Mouse (Mus musculus) thymus, adult 18-20 months (tissue): Measurements from ENCODE around the gene Dst.
"Not testable (repeated sequence)": the region's sequence is repeated elsewhere in the genome, so short reads cannot be mapped to it uniquely, and the experiment has no call there.

Experiments used
- DNase-seq, 2 experiments: peaks; one replicate each; pipeline ENCODE4 v3.0.0; 2022; ENCODE audit warnings: mixed read lengths in 2 of 2

The Dst gene

GRCm38 (mm10) chr1:34308841-34309240 lies 400.8 kb downstream of the Dst start:
- DNase-seq, result not testable (repeated sequence)

- DNase-seq, result no peak
Measured at GRCm38 (mm10) chr1:34309396-34309795, 401.4 kb downstream of the Dst start.

GRCm38 (mm10) chr1:34310532-34311250 lies 402.7 kb downstream of the Dst start:
- no peak for DNase-seq

GRCm38 (mm10) chr1:34312806-34313205 lies 404.8 kb downstream of the Dst start:
- DNase-seq, result no peak

GRCm38 (mm10) chr1:34315381-34315780 lies 407.4 kb downstream of the Dst start:
- DNase-seq, result no peak

GRCm38 (mm10) chr1:34324255-34324654 lies 416.2 kb downstream of the Dst start:
- no peak for DNase-seq

GRCm38 (mm10) chr1:34328606-34329005 lies 420.6 kb downstream of the Dst start:
- DNase-seq, result no peak

GRCm38 (mm10) chr1:34331767-34332166 lies 423.7 kb downstream of the Dst start:
- DNase-seq, result no peak
